Mouse (Mus musculus): ENCODE data around the gene Islr2.

DNA sequence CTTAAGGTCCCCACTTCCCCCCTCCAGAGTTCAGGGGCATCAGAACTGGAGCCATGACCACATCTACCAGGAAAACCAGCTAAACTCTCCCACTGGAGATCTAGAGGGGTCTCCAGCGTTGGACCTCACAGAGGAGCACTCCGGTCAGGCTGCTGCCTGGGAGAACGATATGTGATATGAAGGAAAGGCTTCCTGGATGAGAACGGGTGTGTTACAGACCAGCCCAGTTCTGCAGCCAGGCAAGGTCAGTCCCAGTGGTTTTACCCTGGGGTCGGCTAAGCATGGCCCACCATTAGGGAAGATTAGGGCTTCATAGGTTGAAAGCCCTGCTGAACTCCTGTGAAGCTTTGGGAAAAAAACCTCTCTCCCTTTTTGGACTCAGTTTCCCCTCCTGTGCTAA, 9.3 kb upstream of the Islr2 start:
- TF ChIP-seq CTCF (IDR thresholded peaks at IDR 0.05; ENCODE audit: extremely low read depth, insufficient read depth, low read length) (no peak), POLR2A (IDR thresholded peaks at IDR 0.05; ENCODE audit: extremely low read depth, insufficient read depth, low read length) (no peak)

Data from cortical plate, adult 2 months (tissue).